Mouse (Mus musculus) right cerebral cortex, postnatal 10 days (tissue): ENCODE measurements around the gene Cnpy2.

Source experiments
- DNase-seq, 2 experiments: peaks; one replicate each; pipeline ENCODE4 v3.0.0; 2021; ENCODE audit warnings: low spot score in 2 of 2

Gene Cnpy2

GRCm38 (mm10) chr10:128368402-128369217, 46.4 kb downstream of the Cnpy2 start, which contains the start of gene Coq10a:
Gene Coq10a (minus strand): TSS chr10:128368997.
- DNase-seq: peak; percentile 95 to 97

- no peak for DNase-seq
Observed at GRCm38 (mm10) chr10:128369218-128369543, 46.9 kb downstream of the Cnpy2 start.

DNA sequence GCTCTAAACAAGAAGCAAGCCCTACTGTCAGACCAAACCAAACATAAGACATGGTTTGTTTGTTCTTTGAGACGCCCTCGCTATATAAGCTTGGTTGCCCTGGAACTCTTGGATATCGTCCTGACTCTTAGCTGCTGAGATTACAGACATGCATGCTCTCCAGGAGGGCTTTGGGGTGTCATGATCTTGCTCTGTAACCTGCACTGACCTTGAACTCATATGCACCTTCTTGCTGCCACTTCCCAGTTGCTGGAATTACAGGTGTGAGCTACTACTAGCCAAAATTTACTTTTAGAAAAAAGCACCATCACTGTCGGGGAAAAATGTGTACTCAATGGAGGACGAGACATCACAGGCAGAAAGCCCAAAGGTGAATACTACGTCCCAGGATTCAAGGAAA, 47.3 kb downstream of the Cnpy2 start:
- no peak for DNase-seq

- DNase-seq: no peak
Observed at GRCm38 (mm10) chr10:128370021-128370420, 47.8 kb downstream of the Cnpy2 start.

DNA sequence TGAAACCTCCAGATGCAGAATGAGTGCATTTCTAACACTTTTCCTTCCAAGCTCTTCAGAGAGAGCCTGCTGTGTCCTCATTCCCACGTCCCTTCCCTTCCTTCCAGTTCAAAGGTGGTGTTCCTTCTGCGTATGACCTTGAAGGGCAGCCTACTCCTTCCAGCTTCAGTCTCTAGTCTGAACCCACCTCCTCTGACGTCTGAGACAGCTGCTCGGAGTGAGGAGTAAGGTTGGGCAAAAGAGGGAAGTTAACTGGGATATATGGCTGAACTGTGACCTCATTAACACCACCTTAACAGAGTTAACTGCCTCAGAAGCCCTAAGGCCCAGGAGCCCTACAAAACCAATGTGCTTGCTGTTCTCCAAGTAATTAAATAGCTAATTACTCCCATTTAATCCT, 48.3 kb downstream of the Cnpy2 start:
- DNase-seq: no peak

DNA sequence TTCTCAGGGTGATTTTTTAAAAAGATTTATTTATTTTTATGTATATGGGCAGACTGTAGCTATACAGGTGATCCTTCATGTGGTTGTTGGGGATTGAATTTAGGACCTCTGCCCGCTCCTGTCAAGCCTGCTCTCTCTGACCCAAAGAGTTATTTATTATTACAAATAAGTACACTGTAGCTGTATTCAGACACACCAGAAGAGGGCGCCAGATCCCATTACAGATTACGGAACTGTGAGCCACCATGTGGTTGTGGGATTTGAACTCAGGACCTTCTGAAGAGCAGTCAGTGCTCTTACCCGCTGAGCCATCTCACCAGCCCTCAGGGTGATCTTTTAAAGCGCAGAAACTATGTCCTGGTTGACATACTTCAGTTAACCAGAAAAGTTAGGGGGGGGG, 49.9 kb downstream of the Cnpy2 start:
- DNase-seq: no peak

DNA sequence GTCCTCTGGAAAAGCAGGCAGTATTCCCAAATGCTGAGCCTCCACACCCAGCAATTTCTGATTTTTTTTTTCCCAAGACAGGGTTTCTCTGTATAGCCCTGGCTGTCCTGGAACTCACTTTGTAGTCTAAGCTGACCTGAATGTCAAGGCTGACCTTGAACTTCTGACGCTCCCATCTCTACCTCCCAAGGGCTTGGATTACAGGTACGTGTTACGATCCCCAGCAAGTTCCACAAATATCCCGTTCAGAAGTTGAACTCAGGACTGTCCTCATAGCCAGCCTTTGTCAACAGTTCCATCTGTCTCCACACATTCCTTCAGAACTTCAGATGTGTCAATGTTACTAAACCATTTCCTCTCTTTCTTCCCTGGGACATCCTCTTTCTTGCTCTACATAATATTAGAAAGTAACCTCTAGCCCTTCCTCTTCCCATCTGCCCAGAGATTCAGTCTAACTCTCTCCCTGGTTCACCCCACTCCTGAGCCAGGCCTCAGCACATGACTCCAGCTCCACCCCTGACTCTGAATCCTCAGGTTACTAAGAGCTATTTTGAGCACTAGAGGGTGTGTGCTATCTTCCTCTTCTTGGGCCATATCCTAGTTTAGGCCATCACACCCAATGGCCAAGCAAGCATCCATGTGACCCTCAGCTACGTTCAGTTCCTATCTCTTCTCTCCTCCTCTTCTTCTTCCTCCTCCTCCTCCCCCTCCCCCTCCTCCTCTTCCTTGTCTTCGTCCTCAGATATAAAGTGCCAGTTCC, 50.9 kb downstream of the Cnpy2 start:
- DNase-seq: no peak

GRCm38 (mm10) chr10:128374393-128374792, 52.1 kb downstream of the Cnpy2 start:
- DNase-seq: no peak

DNA sequence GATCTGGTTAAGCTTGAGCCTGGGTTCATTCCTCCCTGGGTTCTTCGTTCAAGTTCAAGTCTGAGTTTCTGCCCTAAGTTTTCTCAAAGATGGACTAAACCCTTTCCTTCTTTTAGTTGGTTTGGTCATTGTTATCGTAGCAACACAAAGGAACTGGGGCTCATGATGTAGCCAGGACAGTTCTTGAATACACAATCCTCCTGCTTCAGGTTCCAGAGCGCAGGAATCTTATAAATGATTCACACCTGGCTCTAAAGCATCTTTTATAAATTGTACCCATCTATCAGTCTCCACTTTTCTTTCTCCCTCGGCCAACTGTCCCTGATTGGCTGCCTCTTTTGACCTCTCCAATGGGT, 53.8 kb downstream of the Cnpy2 start:
- DNase-seq: no peak

GRCm38 (mm10) chr10:128376455-128377211, 54.4 kb downstream of the Cnpy2 start, which contains the start of gene Ankrd52:
Gene Ankrd52 (plus strand): TSS chr10:128377115.
- DNase-seq: peak; percentile 84 to 86
